Mouse (Mus musculus) limb, embryonic 10.5 days (tissue): Measurements from ENCODE around the gene Entpd7. TPM values are rescaled to one million over a fixed set of nuclear protein-coding genes. Genes with fewer than 3 reads are reported as not detected.

Experiments used
- DNase-seq: peaks from one replicate; pipeline ENCODE4 v3.0.0-alpha.2; 2017; ENCODE audit warnings: low spot score
- H3K27ac ChIP-seq: fragments of 300-500 bp; sonication (generic); 2 replicates; pipeline ENCODE4 v1.5.1; 2016; ENCODE audit warnings: mild to moderate bottlenecking
- H3K27me3 ChIP-seq: fragments of 300-500 bp; sonication (generic); 2 replicates; pipeline ENCODE4 v1.6.1; 2016; ENCODE audit warnings: low read depth, mild to moderate bottlenecking; ENCODE audit not compliant: poor library complexity, severe bottlenecking
- H3K36me3 ChIP-seq: fragments of 300-500 bp; sonication (generic); 2 replicates; pipeline ENCODE4 v1.6.1; 2016; ENCODE audit warnings: mild to moderate bottlenecking, moderate library complexity
- H3K4me1 ChIP-seq: fragments of 300-500 bp; sonication (generic); 2 replicates; pipeline ENCODE4 v1.6.1; 2016
- H3K4me3 ChIP-seq: fragments of 300-500 bp; sonication (generic); 2 replicates; pipeline ENCODE4 v1.5.1; 2016; ENCODE audit warnings: mild to moderate bottlenecking, moderate library complexity
- H3K9me3 ChIP-seq: fragments of 300-500 bp; sonication (generic); replicated peaks from 2 replicates; pipeline ENCODE4 v1.6.1; 2016; ENCODE audit warnings: mild to moderate bottlenecking
- WGBS: fragments of 180-500 bp; shearing (Covaris S2); methylation state at CpG from one replicate; pipeline ENCODE4 v1.1.7; 2016; 5-methylcytosine and 5-hydroxymethylcytosine counted together
- polyA plus RNA-seq: library from polyadenylated mRNA; unstranded; fragments of >200 nt; fragmentation: Nextera tagmentation; extraction: Ambion mirVana; gene quantifications from 2 replicates; pipeline ENCODE4 v1.2.1, GENCODE M21; 2016

Gene Entpd7
- polyA plus RNA-seq, 1 experiment from 2014 or later = 12.7 TPM

- H3K27me3 ChIP-seq = no peaks in the 10 kb centered on the region
- DNase-seq = no peak
- H3K4me3 ChIP-seq = no peak overlapping the region
- 0 out of 2 replicates have a peak, but pooled peaks cover 3% of the 10 kb centered on the region for H3K4me1 ChIP-seq
- no peaks in the 10 kb centered on the region for H3K9me3 ChIP-seq
- WGBS = 88% methylated on average over 8 of the region's 8 CpGs
- peaks cover 27% of the 10 kb centered on the region for H3K36me3 ChIP-seq
- no peak overlapping the region for H3K27ac ChIP-seq
Observed at GRCm38 (mm10) chr19:43663471-43663870, 26.0 kb upstream of the Entpd7 start.

GRCm38 (mm10) chr19:43665441-43666048, 23.9 kb upstream of the Entpd7 start:
- Histone ChIP-seq H3K27me3 (no peaks in the 10 kb centered on the region), H3K9me3 (no peaks in the 10 kb centered on the region), H3K27ac (no peak overlapping the region), H3K4me1 (0 out of 2 replicates have a peak, but pooled peaks cover 3% of the 10 kb centered on the region), H3K4me3 (no peak overlapping the region), H3K36me3 (peaks cover 27% of the 10 kb centered on the region)
- DNase-seq = peak; percentile 53
- 55% methylated on average over 12 of the region's 12 CpGs for WGBS

GRCm38 (mm10) chr19:43666661-43667429, 22.6 kb upstream of the Entpd7 start:
- Histone ChIP-seq H3K9me3 (no peaks in the 10 kb centered on the region), H3K36me3 (peaks cover 27% of the 10 kb centered on the region), H3K27me3 (no peaks in the 10 kb centered on the region), H3K4me3 (no peak overlapping the region), H3K27ac (no peak overlapping the region), H3K4me1 (0 out of 2 replicates have a peak, but pooled peaks cover 3% of the 10 kb centered on the region)
- 91% methylated on average over 22 of the region's 22 CpGs for WGBS
- DNase-seq = no peak

- H3K27ac ChIP-seq = no peak overlapping the region
- no peak for DNase-seq
- H3K4me3 ChIP-seq = no peak overlapping the region
- peaks cover 27% of the 10 kb centered on the region for H3K36me3 ChIP-seq
- H3K9me3 ChIP-seq = no peaks in the 10 kb centered on the region
- no peaks in the 10 kb centered on the region for H3K27me3 ChIP-seq
- H3K4me1 ChIP-seq = no peaks in the 10 kb centered on the region
- 70% methylated on average over 4 of the region's 4 CpGs for WGBS
Observed at GRCm38 (mm10) chr19:43667430-43667809, 22.1 kb upstream of the Entpd7 start.

- H3K36me3 ChIP-seq = peaks cover 10% of the 10 kb centered on the region
- peaks cover 15% of the 10 kb centered on the region for H3K4me1 ChIP-seq
- DNase-seq = no peak
- WGBS = 83% methylated on average over 8 of the region's 8 CpGs
- no peak overlapping the region for H3K4me3 ChIP-seq
- H3K9me3 ChIP-seq = no peaks in the 10 kb centered on the region
- no peaks in the 10 kb centered on the region for H3K27me3 ChIP-seq
- no peak overlapping the region for H3K27ac ChIP-seq
Observed at GRCm38 (mm10) chr19:43669136-43669759, 20.2 kb upstream of the Entpd7 start.

GRCm38 (mm10) chr19:43671054-43671453, 18.4 kb upstream of the Entpd7 start:
- no peak overlapping the region for H3K4me3 ChIP-seq
- DNase-seq = no peak
- H3K27ac ChIP-seq = no peak overlapping the region
- H3K36me3 ChIP-seq = peaks cover 7% of the 10 kb centered on the region
- H3K4me1 ChIP-seq = peaks cover 24% of the 10 kb centered on the region
- WGBS = 90% methylated on average over 7 of the region's 7 CpGs
- no peaks in the 10 kb centered on the region for H3K9me3 ChIP-seq
- H3K27me3 ChIP-seq = no peaks in the 10 kb centered on the region

- DNase-seq = no peak
- Histone ChIP-seq H3K4me1 (peaks cover 31% of the 10 kb centered on the region), H3K27me3 (peaks cover 13% of the 10 kb centered on the region), H3K9me3 (no peaks in the 10 kb centered on the region), H3K4me3 (peak overlapping the region; percentile 97), H3K36me3 (no peaks in the 10 kb centered on the region), H3K27ac (peak overlapping the region; percentile 96)
- WGBS = 13% methylated on average over 21 of the region's 21 CpGs
Observed at GRCm38 (mm10) chr19:43673513-43674315, 15.8 kb upstream of the Entpd7 start.

- peak overlapping the region; percentile 97 for H3K4me3 ChIP-seq
- peaks cover 13% of the 10 kb centered on the region for H3K27me3 ChIP-seq
- WGBS = under 1% methylated on average over 29 of the region's 29 CpGs
- peaks cover 31% of the 10 kb centered on the region for H3K4me1 ChIP-seq
- H3K9me3 ChIP-seq = no peaks in the 10 kb centered on the region
- H3K36me3 ChIP-seq = no peaks in the 10 kb centered on the region
- DNase-seq = no peak
- H3K27ac ChIP-seq = peak overlapping the region; percentile 96
Observed at GRCm38 (mm10) chr19:43674316-43674689, 15.2 kb upstream of the Entpd7 start.

- Histone ChIP-seq H3K36me3 (no peaks in the 10 kb centered on the region), H3K4me1 (peaks cover 31% of the 10 kb centered on the region), H3K27me3 (peaks cover 13% of the 10 kb centered on the region), H3K9me3 (no peaks in the 10 kb centered on the region), H3K4me3 (peak within 1 kb of the TSS; percentile 97), H3K27ac (peak within 1 kb of the TSS; percentile 96)
- under 1% methylated on average over 78 of the region's 79 CpGs for WGBS
- peak; percentile 96 for DNase-seq
Observed at GRCm38 (mm10) chr19:43674730-43675524, 14.5 kb upstream of the Entpd7 start, which contains the start of gene Slc25a28. Gene Slc25a28, minus strand, starts transcription at chr19:43674881.

- no peak for DNase-seq
- no peaks in the 10 kb centered on the region for H3K36me3 ChIP-seq
- H3K27ac ChIP-seq = peak overlapping the region; percentile 96
- H3K27me3 ChIP-seq = peaks cover 13% of the 10 kb centered on the region
- 4% methylated on average over 43 of the region's 43 CpGs for WGBS
- H3K4me3 ChIP-seq = peak overlapping the region; percentile 97
- no peaks in the 10 kb centered on the region for H3K9me3 ChIP-seq
- peaks cover 31% of the 10 kb centered on the region for H3K4me1 ChIP-seq
Observed at GRCm38 (mm10) chr19:43675525-43676400, 13.7 kb upstream of the Entpd7 start.

GRCm38 (mm10) chr19:43678467-43679003, 10.9 kb upstream of the Entpd7 start:
- H3K27me3 ChIP-seq = peaks cover 13% of the 10 kb centered on the region
- no peaks in the 10 kb centered on the region for H3K36me3 ChIP-seq
- WGBS = 86% methylated on average over 8 of the region's 8 CpGs
- DNase-seq = no peak
- H3K4me1 ChIP-seq = peaks cover 22% of the 10 kb centered on the region
- no peak overlapping the region for H3K27ac ChIP-seq
- H3K4me3 ChIP-seq = no peak overlapping the region
- H3K9me3 ChIP-seq = no peaks in the 10 kb centered on the region
